In genomic region chr16:38454533-38455254, GRCm38 (mm10) we compare ENCODE assay signal across 23 mouse cellular contexts. TPM values are rescaled to one million over a fixed set of nuclear protein-coding genes. Genes with fewer than 3 reads are reported as not detected.
DNase-seq lines count a peak whose midpoint lies in the region; ATAC-seq lines count a peak whose summit lies in the region.
"Had no signal": no experiment of that assay in that cellular context is flagged by ENCODE, and none has a peak within 500 bp of the region (broad histone marks: within the 10 kb centered on the region; RNA-seq: fewer than 3 reads in every experiment).

No protein-coding gene starts in this region.

- H3K27ac ChIP-seq in hindbrain, embryonic 13.5 days = no peak overlapping the region
- H3K27ac ChIP-seq in hindbrain, embryonic 12.5 days = no peak overlapping the region
- 0 out of 2 replicates have a peak overlapping the region, but pooled peaks have one; percentile 75 for H3K27ac ChIP-seq in liver, embryonic 13.5 days
- H3K27ac ChIP-seq in midbrain, embryonic 11.5 days (ENCODE audit: low read depth, low read length) = no peak overlapping the region
- H3K27ac ChIP-seq in midbrain, embryonic 15.5 days = no peak overlapping the region
- 0 out of 2 replicates have a peak overlapping the region, but pooled peaks have one; percentile 2 for H3K27ac ChIP-seq in liver, embryonic 16.5 days (ENCODE audit: low read length)
- H3K27ac ChIP-seq: embryonic facial prominence, embryonic 10.5 days; embryonic facial prominence, embryonic 12.5 days; forebrain, embryonic 13.5 days; forebrain, embryonic 15.5 days had no signal

- WGBS in hindbrain, embryonic 13.5 days = 86% methylated on average over 11 of the region's 11 CpGs
- WGBS in hindbrain, embryonic 12.5 days = 84% methylated on average over 11 of the region's 11 CpGs
- WGBS in liver, embryonic 13.5 days (ENCODE audit: insufficient replicate concordance) = 71% methylated on average over 11 of the region's 11 CpGs
- 85% methylated on average over 11 of the region's 11 CpGs for WGBS in midbrain, embryonic 11.5 days
- WGBS in midbrain, embryonic 15.5 days = 79% methylated on average over 11 of the region's 11 CpGs
- 69% methylated on average over 11 of the region's 11 CpGs for WGBS in liver, embryonic 16.5 days (ENCODE audit: insufficient replicate concordance)

- H3K9me3 ChIP-seq in hindbrain, embryonic 13.5 days = no peaks in the 10 kb centered on the region
- H3K9me3 ChIP-seq in hindbrain, embryonic 12.5 days (replicated peaks) = no peaks in the 10 kb centered on the region
- H3K9me3 ChIP-seq in liver, embryonic 13.5 days (replicated peaks) = no peaks in the 10 kb centered on the region
- H3K9me3 ChIP-seq in midbrain, embryonic 11.5 days (ENCODE audit: control insufficient read depth, low read length) = no peaks in the 10 kb centered on the region
- no peaks in the 10 kb centered on the region for H3K9me3 ChIP-seq in midbrain, embryonic 15.5 days
- no peaks in the 10 kb centered on the region for H3K9me3 ChIP-seq in liver, embryonic 16.5 days (replicated peaks; ENCODE audit: control insufficient read depth, low read length)
- H3K9me3 ChIP-seq: embryonic facial prominence, embryonic 10.5 days; embryonic facial prominence, embryonic 12.5 days; forebrain, embryonic 13.5 days; forebrain, embryonic 15.5 days had no signal

- peaks cover 9% of the 10 kb centered on the region for H3K36me3 ChIP-seq in hindbrain, embryonic 13.5 days
- H3K36me3 ChIP-seq in hindbrain, embryonic 12.5 days = peaks cover 4% of the 10 kb centered on the region
- H3K36me3 ChIP-seq in liver, embryonic 13.5 days = peaks cover 5% of the 10 kb centered on the region
- H3K36me3 ChIP-seq in midbrain, embryonic 11.5 days (ENCODE audit: control insufficient read depth, insufficient read depth, low read length) = 0 out of 2 replicates have a peak, but pooled peaks cover 2% of the 10 kb centered on the region
- no peaks in the 10 kb centered on the region for H3K36me3 ChIP-seq in midbrain, embryonic 15.5 days (replicated peaks)
- H3K36me3 ChIP-seq in liver, embryonic 16.5 days (ENCODE audit: control insufficient read depth, insufficient read depth) = no peaks in the 10 kb centered on the region

- no peak overlapping the region for H3K4me3 ChIP-seq in hindbrain, embryonic 13.5 days
- no peak overlapping the region for H3K4me3 ChIP-seq in hindbrain, embryonic 12.5 days
- H3K4me3 ChIP-seq in liver, embryonic 13.5 days (replicated peaks) = no peak overlapping the region
- H3K4me3 ChIP-seq in midbrain, embryonic 11.5 days (ENCODE audit: low read depth, low read length) = no peak overlapping the region
- no peak overlapping the region for H3K4me3 ChIP-seq in midbrain, embryonic 15.5 days
- no peak overlapping the region for H3K4me3 ChIP-seq in liver, embryonic 16.5 days (ENCODE audit: low read depth, low read length)
- H3K4me3 ChIP-seq: embryonic facial prominence, embryonic 10.5 days; embryonic facial prominence, embryonic 12.5 days; forebrain, embryonic 13.5 days; forebrain, embryonic 15.5 days had no signal

- intact Hi-C loops in heart, postnatal 36 days (cut with DNase I) = loop anchor here (5.0 kb wide), 2 partner anchors 62 to 77 kb away; no protein-coding TSS in a partner anchor

- ATAC-seq in hindbrain, embryonic 13.5 days (ENCODE audit: low FRiP score) = no peak
- no peak for ATAC-seq in hindbrain, embryonic 12.5 days (ENCODE audit: low FRiP score)
- no peak for ATAC-seq in liver, embryonic 13.5 days (ENCODE audit: low read depth)
- no peak for ATAC-seq in midbrain, embryonic 11.5 days (ENCODE audit: low FRiP score)
- no peak for ATAC-seq in midbrain, embryonic 15.5 days (replicated peaks)
- no peak for ATAC-seq in liver, embryonic 16.5 days (ENCODE audit: low read depth)
- ATAC-seq: activated CD4-positive, CD25-positive, alpha-beta regulatory T cell, adult 4 months; CD4-positive, CD25-positive, alpha-beta regulatory T cell, adult 4 months; forebrain, embryonic 13.5 days; forebrain, embryonic 15.5 days; Patski had no signal

- 0 out of 2 replicates have a peak overlapping the region, but pooled peaks have one; percentile 13 for H3K9ac ChIP-seq in hindbrain, embryonic 13.5 days
- no peak overlapping the region for H3K9ac ChIP-seq in hindbrain, embryonic 12.5 days
- peak overlapping the region; percentile 9; the same call in 1 of the 2 replicates for H3K9ac ChIP-seq in liver, embryonic 13.5 days
- H3K9ac ChIP-seq in midbrain, embryonic 11.5 days (ENCODE audit: low read length) = no peak overlapping the region
- H3K9ac ChIP-seq in midbrain, embryonic 15.5 days = no peak overlapping the region
- H3K9ac ChIP-seq in liver, embryonic 16.5 days (ENCODE audit: low read depth, low read length) = no peak overlapping the region
- H3K9ac ChIP-seq: embryonic facial prominence, embryonic 12.5 days; forebrain, embryonic 13.5 days; forebrain, embryonic 15.5 days had no signal

- H3K4me1 ChIP-seq in hindbrain, embryonic 13.5 days (replicated peaks) = peaks cover 20% of the 10 kb centered on the region
- H3K4me1 ChIP-seq in hindbrain, embryonic 12.5 days = peaks cover 17% of the 10 kb centered on the region
- peaks cover 63% of the 10 kb centered on the region for H3K4me1 ChIP-seq in liver, embryonic 13.5 days (replicated peaks)
- peaks cover 10% of the 10 kb centered on the region for H3K4me1 ChIP-seq in midbrain, embryonic 11.5 days (ENCODE audit: control insufficient read depth, insufficient read depth, low read length)
- H3K4me1 ChIP-seq in midbrain, embryonic 15.5 days = peaks cover 20% of the 10 kb centered on the region
- peaks cover 21% of the 10 kb centered on the region for H3K4me1 ChIP-seq in liver, embryonic 16.5 days (ENCODE audit: control insufficient read depth, low read depth, low read length)

- DNase-seq in liver, embryonic 13.5 days = no peak
- DNase-seq in liver = no peak
- peak; percentile 73 for DNase-seq in midbrain, embryonic 11.5 days (ENCODE audit: low spot score, missing footprints)
- no peak for DNase-seq in heart, postnatal 36 days
- DNase-seq: adrenal gland, adult 8-10 months; adrenal gland, postnatal 14 days; adrenal gland, postnatal 36 days; cerebellum, adult 11-12 months; cerebellum, adult 2 months; cerebellum, adult 9-10 months; cerebellum, postnatal 10 days; cerebellum, postnatal 25 days had no signal

- H3K27me3 ChIP-seq in hindbrain, embryonic 13.5 days = no peaks in the 10 kb centered on the region
- no peaks in the 10 kb centered on the region for H3K27me3 ChIP-seq in hindbrain, embryonic 12.5 days
- no peaks in the 10 kb centered on the region for H3K27me3 ChIP-seq in liver, embryonic 13.5 days
- no peaks in the 10 kb centered on the region for H3K27me3 ChIP-seq in midbrain, embryonic 11.5 days (ENCODE audit: control insufficient read depth, insufficient read depth, low read length)
- no peaks in the 10 kb centered on the region for H3K27me3 ChIP-seq in midbrain, embryonic 15.5 days (replicated peaks)
- no peaks in the 10 kb centered on the region for H3K27me3 ChIP-seq in liver, embryonic 16.5 days (ENCODE audit: control insufficient read depth, insufficient read depth, low read depth, low read length)
- H3K27me3 ChIP-seq: embryonic facial prominence, embryonic 12.5 days; forebrain, embryonic 13.5 days; forebrain, embryonic 15.5 days; Patski had no signal

- H3K4me2 ChIP-seq in hindbrain, embryonic 13.5 days = no peak overlapping the region
- H3K4me2 ChIP-seq in hindbrain, embryonic 12.5 days (replicated peaks) = no peak overlapping the region
- no peak overlapping the region for H3K4me2 ChIP-seq in liver, embryonic 13.5 days
- no peak overlapping the region for H3K4me2 ChIP-seq in midbrain, embryonic 11.5 days
- no peak overlapping the region for H3K4me2 ChIP-seq in midbrain, embryonic 15.5 days
- H3K4me2 ChIP-seq in liver, embryonic 16.5 days (ENCODE audit: low read depth, low read length) = no peak overlapping the region
- H3K4me2 ChIP-seq: embryonic facial prominence, embryonic 12.5 days; forebrain, embryonic 13.5 days; forebrain, embryonic 15.5 days had no signal

RNA-seq across cellular contexts. Expression of gene Cd80, which starts 0.7 kb away (rescaled TPM):
- polyA plus RNA-seq in hindbrain, embryonic 13.5 days (2015; fragmentation: Nextera tagmentation; extraction: Ambion mirVana) = 0.48 and 0.55 TPM in 2 replicates
- 0.64 and 0.74 TPM in 2 replicates for polyA plus RNA-seq in hindbrain, embryonic 12.5 days (2016; fragmentation: Nextera tagmentation; extraction: Ambion mirVana)
- polyA plus RNA-seq in liver, embryonic 13.5 days (2015; fragmentation: Nextera tagmentation; extraction: Ambion mirVana) = 0.08 and 0.16 TPM in 2 replicates
- polyA plus RNA-seq in midbrain, embryonic 11.5 days (2014; fragmentation: Nextera tagmentation; extraction: Ambion mirVana) = 0.42 and 0.65 TPM in 2 replicates
- 0.54 and 0.75 TPM in 2 replicates for polyA plus RNA-seq in midbrain, embryonic 15.5 days (2015; fragmentation: Nextera tagmentation; extraction: Ambion mirVana)
- 0.21 and 0.27 TPM in 2 replicates for polyA plus RNA-seq in liver, embryonic 16.5 days (2015; fragmentation: Nextera tagmentation; extraction: Ambion mirVana)
- under 1 TPM; 0.56 to 0.79 TPM for total RNA-seq in heart, postnatal 36 days (2021)

RNA-seq across cellular contexts. Expression of gene Adprh, which starts 2.2 kb away (rescaled TPM):
- polyA plus RNA-seq in hindbrain, embryonic 13.5 days (2015; fragmentation: Nextera tagmentation; extraction: Ambion mirVana) = 157 and 162 TPM in 2 replicates
- 147 and 155 TPM in 2 replicates for polyA plus RNA-seq in hindbrain, embryonic 12.5 days (2016; fragmentation: Nextera tagmentation; extraction: Ambion mirVana)
- polyA plus RNA-seq in liver, embryonic 13.5 days (2015; fragmentation: Nextera tagmentation; extraction: Ambion mirVana) = 38.1 and 41.2 TPM in 2 replicates
- 122 and 134 TPM in 2 replicates for polyA plus RNA-seq in midbrain, embryonic 11.5 days (2014; fragmentation: Nextera tagmentation; extraction: Ambion mirVana)
- polyA plus RNA-seq in midbrain, embryonic 15.5 days (2015; fragmentation: Nextera tagmentation; extraction: Ambion mirVana) = 152 and 161 TPM in 2 replicates
- polyA plus RNA-seq in liver, embryonic 16.5 days (2015; fragmentation: Nextera tagmentation; extraction: Ambion mirVana) = 28.8 and 31.0 TPM in 2 replicates
- total RNA-seq in heart, postnatal 36 days (2021) = 10 to 100 TPM; 22.8 to 23.1 TPM

RNA-seq across cellular contexts. Expression of gene Pla1a, which starts 21.7 kb away (rescaled TPM):
- 0.30 and 0.31 TPM in 2 replicates for polyA plus RNA-seq in hindbrain, embryonic 13.5 days (2015; fragmentation: Nextera tagmentation; extraction: Ambion mirVana)
- polyA plus RNA-seq in hindbrain, embryonic 12.5 days (2016; fragmentation: Nextera tagmentation; extraction: Ambion mirVana) = 0.30 and 0.37 TPM in 2 replicates
- 8.4 and 9.2 TPM in 2 replicates for polyA plus RNA-seq in liver, embryonic 13.5 days (2015; fragmentation: Nextera tagmentation; extraction: Ambion mirVana)
- 0.23 and 0.59 TPM in 2 replicates for polyA plus RNA-seq in midbrain, embryonic 11.5 days (2014; fragmentation: Nextera tagmentation; extraction: Ambion mirVana)
- 0.42 and 0.61 TPM in 2 replicates for polyA plus RNA-seq in midbrain, embryonic 15.5 days (2015; fragmentation: Nextera tagmentation; extraction: Ambion mirVana)
- polyA plus RNA-seq in liver, embryonic 16.5 days (2015; fragmentation: Nextera tagmentation; extraction: Ambion mirVana) = 34.8 and 40.4 TPM in 2 replicates
- total RNA-seq in heart, postnatal 36 days (2021) = 10 to 100 TPM in 1 of 2 experiments, 1 to 10 TPM in 1; 9.1 to 10.1 TPM
- polyA plus RNA-seq: activated CD4-positive, CD25-positive, alpha-beta regulatory T cell, adult 4 months; embryonic facial prominence, embryonic 10.5 days had no signal

Comparison
In these comparisons a context has a peak if more than half of its experiments do, and no peak if none do; other contexts are left out.
1. H3K9ac ChIP-seq: peak in hindbrain, embryonic 13.5 days (single experiment) and liver, embryonic 13.5 days (single experiment); none in hindbrain, embryonic 12.5 days (single experiment), midbrain, embryonic 11.5 days (single experiment), midbrain, embryonic 15.5 days (single experiment) and liver, embryonic 16.5 days (single experiment).
2. H3K27ac ChIP-seq: peak in liver, embryonic 13.5 days (single experiment) and liver, embryonic 16.5 days (single experiment); none in hindbrain, embryonic 13.5 days (single experiment), hindbrain, embryonic 12.5 days (single experiment), midbrain, embryonic 11.5 days (single experiment) and midbrain, embryonic 15.5 days (single experiment).